Mouse (Mus musculus): ENCODE results near the gene Lrmda.

DNA sequence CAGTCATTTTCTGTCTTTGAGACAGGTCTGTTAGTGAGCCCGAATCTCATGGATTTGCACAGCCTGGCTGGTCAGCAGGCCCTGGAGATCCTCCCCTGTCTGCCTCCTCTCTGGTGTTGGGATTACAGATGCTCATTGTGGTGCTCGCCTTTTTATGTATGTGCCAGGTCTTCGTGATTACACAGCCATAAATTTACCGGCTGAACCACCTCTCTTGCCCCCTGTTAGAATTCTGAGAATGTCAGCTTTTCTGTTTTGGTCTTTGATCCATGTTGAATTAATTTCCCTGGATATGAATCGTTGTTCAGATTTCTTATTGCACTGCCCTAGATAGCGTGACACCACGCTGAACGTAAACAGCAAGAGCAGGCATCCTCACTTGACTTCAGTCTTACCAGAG lies 325.7 kb downstream of the Lrmda start:
- TF ChIP-seq POLR2A (IDR thresholded peaks at IDR 0.05; ENCODE audit: extremely low read depth, insufficient read depth, low read length), result no peak
- no peak for TF ChIP-seq CTCF (IDR thresholded peaks at IDR 0.05; ENCODE audit: extremely low read depth, insufficient read depth, low read length)
